Mouse (Mus musculus) limb, embryonic 15.5 days (tissue): ENCODE data around the gene Gm11099. TPM values are rescaled to one million over a fixed set of nuclear protein-coding genes. Genes with fewer than 3 reads are reported as not detected.

Source experiments
- ATAC-seq: fragments of 200-750 bp; cut with Nextera tagmentation; 2 replicates; pipeline ENCODE4 v1.8.0; 2017; ENCODE audit warnings: low read depth, moderate TSS enrichment; ENCODE audit not compliant: insufficient number of reproducible peaks, low FRiP score, low TSS enrichment
- H3K27ac ChIP-seq: fragments of 300-500 bp; sonication (generic); 2 replicates; pipeline ENCODE4 v1.5.1; 2015; ENCODE audit warnings: moderate library complexity, mild to moderate bottlenecking, inconsistent platforms
- H3K27me3 ChIP-seq: fragments of 300-500 bp; sonication (generic); 2 replicates; pipeline ENCODE4 v1.6.1; 2015; ENCODE audit warnings: inconsistent platforms
- H3K36me3 ChIP-seq: fragments of 300-500 bp; sonication (generic); 2 replicates; pipeline ENCODE4 v1.6.1; 2015; ENCODE audit warnings: inconsistent platforms
- H3K4me1 ChIP-seq: fragments of 300-500 bp; sonication (generic); 2 replicates; pipeline ENCODE4 v1.6.1; 2015; ENCODE audit warnings: inconsistent platforms
- H3K4me2 ChIP-seq: fragments of 300-500 bp; sonication (generic); 2 replicates; pipeline ENCODE4 v1.6.1; 2015; ENCODE audit warnings: mild to moderate bottlenecking, inconsistent platforms
- H3K4me3 ChIP-seq: fragments of 300-500 bp; sonication (generic); 2 replicates; pipeline ENCODE4 v1.5.1; 2015; ENCODE audit warnings: mild to moderate bottlenecking, inconsistent platforms
- H3K9ac ChIP-seq: fragments of 300-500 bp; sonication (generic); 2 replicates; pipeline ENCODE4 v1.6.1; 2015; ENCODE audit warnings: inconsistent platforms
- H3K9me3 ChIP-seq: fragments of 300-500 bp; sonication (generic); 2 replicates; pipeline ENCODE4 v1.6.1; 2016; ENCODE audit warnings: inconsistent platforms
- WGBS: fragments of 180-500 bp; shearing (Covaris S2); methylation state at CpG from one replicate; pipeline ENCODE4 v1.1.7; 2015; 5-methylcytosine and 5-hydroxymethylcytosine counted together
- polyA plus RNA-seq: library from polyadenylated mRNA; unstranded; fragments of >200 nt; fragmentation: Nextera tagmentation; extraction: Ambion mirVana; gene quantifications from 2 replicates; pipeline ENCODE4 v1.2.1, GENCODE M21; 2015

The Gm11099 gene
- polyA plus RNA-seq, 1 experiment from 2014 or later = not detected

- H3K9ac ChIP-seq = no peak overlapping the region
- H3K9me3 ChIP-seq = no peaks in the 10 kb centered on the region
- H3K4me1 ChIP-seq = no peaks in the 10 kb centered on the region
- no peak overlapping the region for H3K27ac ChIP-seq
- no peak overlapping the region for H3K4me2 ChIP-seq
- no peak overlapping the region for H3K4me3 ChIP-seq
- H3K27me3 ChIP-seq = no peaks in the 10 kb centered on the region
- ATAC-seq = no peak
- whole genome bisulfite sequencing = 94% methylated on average over 9 of the region's 9 CpGs
- no peaks in the 10 kb centered on the region for H3K36me3 ChIP-seq
Observed at GRCm38 (mm10) chr2:58912339-58912738, 53.1 kb downstream of the Gm11099 start.

- Histone ChIP-seq H3K4me3 (no peak overlapping the region), H3K27me3 (no peaks in the 10 kb centered on the region), H3K27ac (no peak overlapping the region), H3K4me2 (no peak overlapping the region), H3K36me3 (no peaks in the 10 kb centered on the region), H3K4me1 (no peaks in the 10 kb centered on the region), H3K9me3 (no peaks in the 10 kb centered on the region), H3K9ac (no peak overlapping the region)
- 46% methylated on average over 4 of the region's 4 CpGs for WGBS
- no peak for ATAC-seq
Observed at GRCm38 (mm10) chr2:58918351-58918750, 59.1 kb downstream of the Gm11099 start.

GRCm38 (mm10) chr2:58925551-58925950 is 66.3 kb downstream of the Gm11099 start:
- 87% methylated on average over 2 of the region's 2 CpGs for WGBS
- H3K27ac ChIP-seq = no peak overlapping the region
- no peaks in the 10 kb centered on the region for H3K36me3 ChIP-seq
- no peak for ATAC-seq
- no peaks in the 10 kb centered on the region for H3K27me3 ChIP-seq
- no peak overlapping the region for H3K9ac ChIP-seq
- H3K4me1 ChIP-seq = no peaks in the 10 kb centered on the region
- no peaks in the 10 kb centered on the region for H3K9me3 ChIP-seq
- no peak overlapping the region for H3K4me3 ChIP-seq
- H3K4me2 ChIP-seq = no peak overlapping the region

GRCm38 (mm10) chr2:58941361-58941760 is 82.1 kb downstream of the Gm11099 start:
- Histone ChIP-seq H3K9me3 (no peaks in the 10 kb centered on the region), H3K4me2 (no peak overlapping the region), H3K36me3 (no peaks in the 10 kb centered on the region), H3K4me1 (no peaks in the 10 kb centered on the region), H3K4me3 (no peak overlapping the region), H3K9ac (no peak overlapping the region), H3K27me3 (no peaks in the 10 kb centered on the region), H3K27ac (no peak overlapping the region)
- 74% methylated on average over 4 of the region's 4 CpGs for WGBS
- ATAC-seq = no peak

- 79% methylated on average over 7 of the region's 7 CpGs for WGBS
- no peak overlapping the region for H3K27ac ChIP-seq
- ATAC-seq = no peak
- no peak overlapping the region for H3K4me2 ChIP-seq
- no peaks in the 10 kb centered on the region for H3K4me1 ChIP-seq
- no peaks in the 10 kb centered on the region for H3K27me3 ChIP-seq
- no peaks in the 10 kb centered on the region for H3K9me3 ChIP-seq
- no peaks in the 10 kb centered on the region for H3K36me3 ChIP-seq
- H3K9ac ChIP-seq = no peak overlapping the region
- H3K4me3 ChIP-seq = no peak overlapping the region
Observed at GRCm38 (mm10) chr2:58948796-58949195, 89.6 kb downstream of the Gm11099 start.

GRCm38 (mm10) chr2:58952101-58952500 is 92.9 kb downstream of the Gm11099 start:
- H3K4me1 ChIP-seq = no peaks in the 10 kb centered on the region
- H3K9me3 ChIP-seq = no peaks in the 10 kb centered on the region
- no peak overlapping the region for H3K4me2 ChIP-seq
- no peaks in the 10 kb centered on the region for H3K27me3 ChIP-seq
- no peak for ATAC-seq
- H3K9ac ChIP-seq = no peak overlapping the region
- no peak overlapping the region for H3K27ac ChIP-seq
- WGBS = 85% methylated on average over 3 of the region's 3 CpGs
- H3K36me3 ChIP-seq = no peaks in the 10 kb centered on the region
- no peak overlapping the region for H3K4me3 ChIP-seq

- Histone ChIP-seq H3K9ac (no peak overlapping the region), H3K4me3 (no peak overlapping the region), H3K27ac (no peak overlapping the region), H3K9me3 (no peaks in the 10 kb centered on the region), H3K4me1 (no peaks in the 10 kb centered on the region), H3K36me3 (no peaks in the 10 kb centered on the region), H3K27me3 (no peaks in the 10 kb centered on the region), H3K4me2 (no peak overlapping the region)
- WGBS = 85% methylated on average over 2 of the region's 2 CpGs
- no peak for ATAC-seq
Observed at GRCm38 (mm10) chr2:58956351-58956750, 97.1 kb downstream of the Gm11099 start.

GRCm38 (mm10) chr2:58956770-58957300 is 97.6 kb downstream of the Gm11099 start:
- H3K27ac ChIP-seq = no peak overlapping the region
- H3K4me2 ChIP-seq = no peak overlapping the region
- H3K9me3 ChIP-seq = no peaks in the 10 kb centered on the region
- ATAC-seq = no peak
- 79% methylated on average over 2 of the region's 2 CpGs for WGBS
- no peak overlapping the region for H3K4me3 ChIP-seq
- no peaks in the 10 kb centered on the region for H3K36me3 ChIP-seq
- no peaks in the 10 kb centered on the region for H3K27me3 ChIP-seq
- H3K4me1 ChIP-seq = no peaks in the 10 kb centered on the region
- H3K9ac ChIP-seq = no peak overlapping the region
